Mouse (Mus musculus): ENCODE data around the gene Grik4.
"Not testable (repeated sequence)": the region's sequence is repeated elsewhere in the genome, so short reads cannot be mapped to it uniquely, and the experiment has no call there.

Gene Grik4

DNA sequence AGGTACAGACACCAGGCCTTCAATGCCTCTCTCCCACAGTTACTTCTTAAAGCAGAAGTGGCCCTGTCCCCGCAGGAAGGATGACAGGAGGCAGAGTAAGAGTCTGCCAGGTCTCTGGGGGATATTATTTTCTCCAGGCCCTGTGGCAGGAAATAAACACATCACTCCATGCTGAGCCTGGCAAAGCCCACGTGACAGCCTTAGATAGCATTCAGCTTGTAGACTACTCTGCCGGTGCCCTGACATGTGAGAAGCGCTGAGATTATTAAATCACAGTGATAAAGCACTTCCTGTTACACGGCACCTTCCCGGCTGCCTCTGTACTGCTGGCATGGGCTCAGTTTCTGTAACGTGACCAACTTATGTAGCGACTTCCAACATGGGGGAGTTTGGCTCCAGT is 148.4 kb downstream of the Grik4 start:
- DNase-seq: no peak

DNA sequence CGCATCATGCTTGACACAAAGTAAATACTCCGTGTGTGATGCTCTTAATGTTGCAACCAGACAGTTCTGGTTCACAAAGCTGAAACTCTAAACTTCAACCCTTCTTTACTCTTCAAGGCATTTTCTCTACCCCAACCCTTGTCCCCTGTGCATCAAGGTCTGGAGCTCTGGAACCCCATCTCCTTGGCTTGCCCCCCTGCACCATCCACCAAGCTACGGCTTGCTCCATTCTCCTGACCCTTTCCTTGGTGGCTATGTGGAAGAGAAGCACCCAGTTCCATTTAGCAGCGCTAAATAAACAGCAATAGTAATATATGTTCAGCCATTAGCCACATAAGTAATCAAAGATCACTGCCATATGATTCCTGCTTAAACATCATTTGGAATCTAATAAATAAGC is 150.3 kb downstream of the Grik4 start:
- no peak for DNase-seq

GRCm38 (mm10) chr9:42793581-42793980 is 150.7 kb downstream of the Grik4 start:
- no peak for DNase-seq

GRCm38 (mm10) chr9:42792381-42792780 is 151.9 kb downstream of the Grik4 start:
- no peak for DNase-seq

- no peak for DNase-seq
Measured at GRCm38 (mm10) chr9:42791779-42792178, 152.5 kb downstream of the Grik4 start.

GRCm38 (mm10) chr9:42791346-42791745 is 152.9 kb downstream of the Grik4 start:
- DNase-seq: no peak

GRCm38 (mm10) chr9:42788471-42788870 is 155.8 kb downstream of the Grik4 start:
- DNase-seq: no peak

DNA sequence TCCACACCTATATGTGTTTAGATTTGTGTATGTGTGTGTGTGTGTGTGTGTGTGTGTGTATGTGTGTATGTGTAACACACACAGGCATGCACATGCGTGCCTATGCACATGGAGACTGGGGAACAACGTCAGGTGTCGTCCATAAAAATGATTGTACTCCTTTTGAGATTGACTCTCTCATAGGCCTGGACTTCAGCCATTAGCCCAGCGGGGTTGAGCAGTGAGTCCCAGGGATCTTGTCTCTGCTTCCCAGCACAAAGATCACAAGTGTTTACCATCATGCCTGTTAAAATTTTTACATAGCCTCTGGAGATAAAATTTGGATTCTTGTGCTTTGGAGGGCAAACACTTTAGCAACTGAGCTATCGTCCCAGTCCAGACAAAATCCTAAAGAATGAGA is 157.4 kb downstream of the Grik4 start:
- no peak for DNase-seq

GRCm38 (mm10) chr9:42786286-42786685 is 158.0 kb downstream of the Grik4 start:
- no peak for DNase-seq

GRCm38 (mm10) chr9:42785173-42785830 is 159.0 kb downstream of the Grik4 start:
- no peak for DNase-seq

DNA sequence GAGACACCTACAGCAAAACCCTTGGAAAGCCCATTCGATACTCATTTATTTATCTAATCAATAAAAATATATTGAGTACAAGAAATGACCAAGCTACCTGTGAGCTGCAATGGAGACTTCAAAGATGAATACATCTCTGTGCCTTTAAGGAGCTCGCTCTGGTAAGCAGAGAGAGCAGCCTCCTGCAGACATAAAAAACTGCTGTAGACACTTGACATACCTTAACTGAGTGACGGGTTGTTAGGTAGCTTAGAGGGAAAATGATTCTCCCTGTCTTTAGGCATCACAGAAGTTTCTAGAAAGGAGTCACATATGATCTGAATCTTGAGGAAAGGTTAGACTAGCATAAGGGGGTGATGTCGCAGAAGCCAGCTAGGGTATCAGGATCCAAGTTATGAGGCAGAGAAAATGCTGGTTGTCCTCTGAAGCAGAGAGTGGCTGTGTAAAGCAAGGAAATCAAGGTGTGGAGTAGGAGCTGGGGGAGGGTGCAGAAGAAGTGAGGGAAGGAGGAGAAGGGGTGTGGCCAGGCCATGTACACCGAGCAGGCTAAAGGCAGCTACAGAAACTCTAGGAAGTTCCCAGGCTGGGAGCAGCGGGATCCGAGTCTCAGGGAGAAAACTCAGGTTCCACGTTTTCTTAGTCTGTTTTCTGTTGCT is 160.9 kb downstream of the Grik4 start:
- no peak for DNase-seq

GRCm38 (mm10) chr9:42778471-42779263 is 165.6 kb downstream of the Grik4 start:
- DNase-seq: not testable (repeated sequence)

GRCm38 (mm10) chr9:42777913-42778312 is 166.4 kb downstream of the Grik4 start:
- DNase-seq: no peak

GRCm38 (mm10) chr9:42776804-42777203 is 167.5 kb downstream of the Grik4 start:
- no peak for DNase-seq

GRCm38 (mm10) chr9:42764823-42765560 is 179.3 kb downstream of the Grik4 start:
- no peak for DNase-seq

DNA sequence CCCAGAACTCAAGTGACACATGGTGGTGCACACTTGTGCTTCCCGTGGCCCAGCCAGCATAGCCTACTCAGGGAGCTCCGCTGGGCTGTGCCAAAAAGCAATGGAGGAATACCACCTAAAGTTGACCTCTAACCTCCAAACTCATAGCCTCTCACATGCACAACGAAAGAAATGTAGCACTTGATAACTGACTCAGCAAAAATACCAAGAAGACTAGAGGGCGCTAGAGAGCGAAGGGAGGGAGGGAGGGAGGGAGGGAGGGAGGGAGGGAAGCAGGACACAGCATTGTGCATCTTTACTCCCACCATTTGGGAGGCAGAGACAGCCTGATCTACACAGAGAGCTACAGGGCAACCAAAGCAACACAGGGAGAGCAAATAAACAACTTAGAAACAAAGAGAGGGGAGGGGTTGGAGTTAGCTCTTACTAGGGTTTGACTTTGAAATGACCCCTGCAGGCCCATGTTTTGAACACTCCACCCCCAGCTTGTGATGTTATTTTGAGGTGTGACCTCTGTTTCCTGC is 185.5 kb downstream of the Grik4 start:
- no peak for DNase-seq

DNA sequence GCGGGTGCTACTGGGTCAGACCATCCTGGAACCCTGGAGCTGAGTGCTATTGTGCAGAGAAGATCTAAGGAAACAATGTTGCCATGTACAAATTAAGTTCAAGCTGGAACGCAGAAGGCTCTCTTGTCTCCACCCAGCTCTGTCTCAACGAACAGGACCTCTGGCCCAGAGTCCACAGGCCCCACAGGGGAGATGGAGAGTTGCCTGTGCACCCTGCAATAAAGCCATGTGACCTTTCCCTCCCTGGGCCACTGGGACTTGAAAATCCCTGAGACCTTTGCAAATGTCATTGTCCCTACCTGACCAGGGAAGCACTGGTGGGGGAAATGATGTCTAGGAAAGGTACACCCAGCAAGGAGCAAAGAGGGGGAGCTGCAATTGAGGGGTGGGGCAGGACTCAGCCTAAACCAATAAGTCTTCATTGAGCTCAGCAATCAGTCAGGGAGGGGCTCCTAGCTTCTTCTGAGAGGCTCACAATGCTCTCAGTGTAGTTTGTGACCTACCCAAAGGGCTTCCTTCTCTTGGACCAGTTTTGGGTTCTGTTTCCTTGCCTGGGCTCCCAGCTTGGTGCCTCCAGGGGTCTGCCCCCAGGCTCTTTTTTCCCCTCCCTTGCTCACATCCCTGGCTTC is 187.2 kb downstream of the Grik4 start:
- no peak for DNase-seq

DNA sequence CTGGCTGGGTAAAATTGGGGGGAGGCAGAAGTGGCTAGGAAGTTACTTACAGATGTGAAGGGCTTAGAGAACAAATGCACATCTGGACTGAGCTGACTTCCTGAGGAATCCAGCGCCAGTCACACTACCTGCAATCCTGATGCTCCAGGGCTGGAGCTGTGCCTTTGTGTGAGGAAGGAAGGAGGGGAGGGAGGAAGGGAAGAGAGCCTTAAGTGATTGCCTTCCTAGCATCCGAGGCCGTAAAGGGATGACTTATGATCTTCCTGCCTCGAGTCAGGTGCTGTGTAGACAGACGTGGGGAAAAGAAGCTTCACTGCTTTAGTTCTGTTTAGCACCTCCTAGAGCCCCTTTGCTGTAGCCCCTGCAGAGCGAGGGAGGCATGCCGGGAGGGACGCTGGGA is 189.6 kb downstream of the Grik4 start:
- DNase-seq: no peak

- no peak for DNase-seq
Measured at GRCm38 (mm10) chr9:42751160-42751559, 193.1 kb downstream of the Grik4 start.

- DNase-seq: no peak
Measured at GRCm38 (mm10) chr9:42750176-42750575, 194.1 kb downstream of the Grik4 start.

GRCm38 (mm10) chr9:42745982-42746381 is 198.3 kb downstream of the Grik4 start:
- DNase-seq: no peak

DNA sequence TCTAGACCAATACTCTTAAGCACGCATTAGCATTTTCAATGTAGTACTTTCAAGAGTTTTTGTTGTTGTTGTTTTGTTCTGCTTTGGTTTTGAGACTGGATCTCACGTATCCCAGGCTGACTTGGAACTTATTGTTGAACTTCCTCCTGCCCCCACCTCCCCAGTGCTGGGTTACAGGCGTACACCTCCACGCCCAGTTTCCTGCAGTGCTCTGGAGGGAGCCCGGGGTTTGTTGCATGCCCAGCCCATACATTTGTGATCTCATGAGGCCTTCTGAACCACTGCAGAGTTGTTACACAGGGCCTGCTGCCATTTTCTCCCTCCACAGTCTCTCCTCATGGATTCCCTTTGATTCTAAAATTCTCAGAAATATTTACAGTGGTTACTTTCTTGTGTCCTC is 201.9 kb downstream of the Grik4 start:
- DNase-seq: no peak

All from thymus, adult 18-20 months (tissue).